Comparison of ENCODE assay signal across 9 mouse cellular contexts in genomic region chr5:122344260-122344659, GRCm38 (mm10). TPM values are rescaled to one million over a fixed set of nuclear protein-coding genes. Genes with fewer than 3 reads are reported as not detected.
DNase-seq lines count a peak whose midpoint lies in the region; ATAC-seq and TF ChIP-seq lines count a peak whose summit lies in the region.
"Had no signal": no experiment of that assay in that cellular context is flagged by ENCODE, and none has a peak within 500 bp of the region (broad histone marks: within the 10 kb centered on the region; RNA-seq: fewer than 3 reads in every experiment).

No protein-coding gene starts in this region.

- whole genome bisulfite sequencing in heart, embryonic 11.5 days (ENCODE audit: insufficient replicate concordance): 9% methylated on average over 5 of the region's 5 CpGs
- 4% methylated on average over 5 of the region's 5 CpGs for WGBS in heart, postnatal 0 days

- H3K27ac ChIP-seq in heart, embryonic 11.5 days (ENCODE audit: low read depth, low read length): no peak overlapping the region
- H3K27ac ChIP-seq in heart, postnatal 0 days (ENCODE audit: low read depth): no peak overlapping the region
- H3K27ac ChIP-seq: midbrain, embryonic 12.5 days had no signal

- no peak overlapping the region for H3K4me2 ChIP-seq in heart, embryonic 11.5 days
- no peak overlapping the region for H3K4me2 ChIP-seq in heart, postnatal 0 days (ENCODE audit: low read depth, low read length)
- H3K4me2 ChIP-seq: midbrain, embryonic 12.5 days had no signal

- no peaks in the 10 kb centered on the region for H3K27me3 ChIP-seq in heart, embryonic 11.5 days (ENCODE audit: control insufficient read depth, insufficient read depth, low read length)
- no peaks in the 10 kb centered on the region for H3K27me3 ChIP-seq in heart, postnatal 0 days (ENCODE audit: control insufficient read depth, insufficient read depth, low read length)
- H3K27me3 ChIP-seq: midbrain, embryonic 12.5 days had no signal

- H3K36me3 ChIP-seq in heart, embryonic 11.5 days (ENCODE audit: control insufficient read depth, insufficient read depth, low read length): no peaks in the 10 kb centered on the region
- H3K36me3 ChIP-seq in heart, postnatal 0 days (replicated peaks; ENCODE audit: control insufficient read depth, insufficient read depth, low read length): no peaks in the 10 kb centered on the region
- H3K36me3 ChIP-seq: midbrain, embryonic 12.5 days had no signal

- no peak overlapping the region for H3K9ac ChIP-seq in heart, embryonic 11.5 days (ENCODE audit: low read depth, low read length)
- H3K9ac ChIP-seq in heart, postnatal 0 days (replicated peaks; ENCODE audit: low read depth, low read length): no peak overlapping the region
- H3K9ac ChIP-seq: midbrain, embryonic 12.5 days had no signal

- H3K4me3 ChIP-seq in heart, embryonic 11.5 days (ENCODE audit: low read depth, low read length): no peak overlapping the region
- no peak overlapping the region for H3K4me3 ChIP-seq in heart, postnatal 0 days (ENCODE audit: low read depth, low read length)
- H3K4me3 ChIP-seq: midbrain, embryonic 12.5 days had no signal

- no peaks in the 10 kb centered on the region for H3K4me1 ChIP-seq in heart, embryonic 11.5 days (ENCODE audit: control insufficient read depth, insufficient read depth, low read length)
- H3K4me1 ChIP-seq in heart, postnatal 0 days (ENCODE audit: control insufficient read depth, insufficient read depth): no peaks in the 10 kb centered on the region
- H3K4me1 ChIP-seq: midbrain, embryonic 12.5 days had no signal

- peaks cover 3% of the 10 kb centered on the region; the same call in 1 of the 2 replicates for H3K9me3 ChIP-seq in heart, embryonic 11.5 days (replicated peaks; ENCODE audit: control insufficient read depth, low read length)
- no peaks in the 10 kb centered on the region for H3K9me3 ChIP-seq in heart, postnatal 0 days (replicated peaks; ENCODE audit: control insufficient read depth, low read length)
- H3K9me3 ChIP-seq: midbrain, embryonic 12.5 days had no signal

- ATAC-seq in heart, embryonic 11.5 days (replicated peaks; ENCODE audit: insufficient number of reproducible peaks, low FRiP score, low TSS enrichment): no peak
- ATAC-seq in heart, postnatal 0 days (ENCODE audit: insufficient read depth, low read depth): peak; percentile 57
- ATAC-seq in megakaryocyte-erythroid progenitor cell, adult 5-6 weeks (replicated peaks; ENCODE audit: low FRiP score, low TSS enrichment, poor library complexity, severe bottlenecking): 0 out of 2 replicates have a peak, but pooled peaks have one; percentile 83

- TF ChIP-seq EP300 in heart, postnatal 0 days (IDR thresholded peaks at IDR 0.05; ENCODE audit: low read depth): no peak

- DNase-seq in heart, adult 18-20 months: peak; percentile 67 to 90
- peak; percentile 78 to 85 for DNase-seq in adrenal gland, adult 18-20 months (ENCODE audit: low spot score in 2 of 2)
- DNase-seq in embryo, embryonic 11 days: peak; percentile 84
- DNase-seq in heart, postnatal 0 days (ENCODE audit: low spot score): peak; percentile 53
- peak; percentile 58 to 76 for DNase-seq in layer of hippocampus, postnatal 14 days (ENCODE audit: low spot score in 2 of 2)
- DNase-seq in spleen, postnatal 10 days (ENCODE audit: low spot score in 2 of 2): peak; percentile 78 to 88

- peak; percentile 89 for TF ChIP-seq CTCF in heart, postnatal 0 days (IDR thresholded peaks at IDR 0.05; ENCODE audit: low read depth)

RNA-seq across cellular contexts. Expression of gene Rad9b, which starts 9.8 kb away (rescaled TPM):
- total RNA-seq in heart, adult 18-20 months (2021): 1 to 10 TPM in 1 of 2 experiments, under 1 TPM in 1; 0.52 to 2.1 TPM
- polyA plus RNA-seq in heart, embryonic 11.5 days (2014; fragmentation: Nextera tagmentation; extraction: Ambion mirVana): 4.5 and 5.0 TPM in 2 replicates
- 1 to 10 TPM; 2.4 TPM for total RNA-seq in adrenal gland, adult 18-20 months (2021)
- total RNA-seq in heart, postnatal 0 days (2014; rRNA removed; ENCODE audit: low replicate concordance): 2.0 and 13.9 TPM in 2 replicates
- polyA plus RNA-seq in heart, postnatal 0 days (2015; fragmentation: Nextera tagmentation; extraction: Ambion mirVana): 7.5 and 8.2 TPM in 2 replicates
- total RNA-seq in layer of hippocampus, postnatal 14 days (2021): 1 to 10 TPM; 3.9 to 4.1 TPM
- total RNA-seq in megakaryocyte-erythroid progenitor cell, adult 5-6 weeks (2014; fragmentation: Nextera tagmentation): 11.4 and 16.2 TPM in 2 replicates
- total RNA-seq in megakaryocyte-erythroid progenitor cell, adult 5-6 weeks (2017): 7.5 and 11.7 TPM in 2 replicates

RNA-seq across cellular contexts. Expression of gene Vps29, which starts 9.9 kb away (rescaled TPM):
- total RNA-seq in heart, adult 18-20 months (2021): 100 to 1,000 TPM in 1 of 2 experiments, 10 to 100 TPM in 1; 99.3 to 111 TPM
- 241 and 245 TPM in 2 replicates for polyA plus RNA-seq in heart, embryonic 11.5 days (2014; fragmentation: Nextera tagmentation; extraction: Ambion mirVana)
- total RNA-seq in adrenal gland, adult 18-20 months (2021): 100 to 1,000 TPM; 150 to 156 TPM
- 84.0 and 92.5 TPM in 2 replicates for total RNA-seq in heart, postnatal 0 days (2014; rRNA removed; ENCODE audit: low replicate concordance)
- 184 and 206 TPM in 2 replicates for polyA plus RNA-seq in heart, postnatal 0 days (2015; fragmentation: Nextera tagmentation; extraction: Ambion mirVana)
- total RNA-seq in layer of hippocampus, postnatal 14 days (2021): 100 to 1,000 TPM; 219 to 224 TPM
- total RNA-seq in megakaryocyte-erythroid progenitor cell, adult 5-6 weeks (2014; fragmentation: Nextera tagmentation): 86.2 and 88.4 TPM in 2 replicates
- 45.5 and 93.0 TPM in 2 replicates for total RNA-seq in megakaryocyte-erythroid progenitor cell, adult 5-6 weeks (2017)

RNA-seq across cellular contexts. Expression of gene Gpn3, which starts 27.4 kb away (rescaled TPM):
- total RNA-seq in heart, adult 18-20 months (2021): 10 to 100 TPM; 31.8 to 33.0 TPM
- polyA plus RNA-seq in heart, embryonic 11.5 days (2014; fragmentation: Nextera tagmentation; extraction: Ambion mirVana): 63.1 and 67.2 TPM in 2 replicates
- 10 to 100 TPM; 29.7 to 34.9 TPM for total RNA-seq in adrenal gland, adult 18-20 months (2021)
- total RNA-seq in heart, postnatal 0 days (2014; rRNA removed; ENCODE audit: low replicate concordance): 28.5 and 50.9 TPM in 2 replicates
- 42.9 and 48.7 TPM in 2 replicates for polyA plus RNA-seq in heart, postnatal 0 days (2015; fragmentation: Nextera tagmentation; extraction: Ambion mirVana)
- 10 to 100 TPM; 26.8 to 27.2 TPM for total RNA-seq in layer of hippocampus, postnatal 14 days (2021)
- total RNA-seq in megakaryocyte-erythroid progenitor cell, adult 5-6 weeks (2014; fragmentation: Nextera tagmentation): 61.2 and 93.3 TPM in 2 replicates
- total RNA-seq in megakaryocyte-erythroid progenitor cell, adult 5-6 weeks (2017): 61.5 and 75.8 TPM in 2 replicates

RNA-seq across cellular contexts. Expression of gene Fam216a, which starts 27.9 kb away (rescaled TPM):
- total RNA-seq in heart, adult 18-20 months (2021): 10 to 100 TPM in 1 of 2 experiments, 1 to 10 TPM in 1; 9.7 to 11.9 TPM
- 67.4 TPM in 2 replicates for polyA plus RNA-seq in heart, embryonic 11.5 days (2014; fragmentation: Nextera tagmentation; extraction: Ambion mirVana)
- total RNA-seq in adrenal gland, adult 18-20 months (2021): 10 to 100 TPM; 22.5 to 31.1 TPM
- 21.8 and 40.7 TPM in 2 replicates for total RNA-seq in heart, postnatal 0 days (2014; rRNA removed; ENCODE audit: low replicate concordance)
- polyA plus RNA-seq in heart, postnatal 0 days (2015; fragmentation: Nextera tagmentation; extraction: Ambion mirVana): 30.5 and 31.8 TPM in 2 replicates
- 10 to 100 TPM; 75.9 to 80.7 TPM for total RNA-seq in layer of hippocampus, postnatal 14 days (2021)
- total RNA-seq in megakaryocyte-erythroid progenitor cell, adult 5-6 weeks (2014; fragmentation: Nextera tagmentation): 33.8 and 37.3 TPM in 2 replicates
- 61.3 and 67.8 TPM in 2 replicates for total RNA-seq in megakaryocyte-erythroid progenitor cell, adult 5-6 weeks (2017)

RNA-seq across cellular contexts. Expression of gene Arpc3, which starts 47.4 kb away (rescaled TPM):
- total RNA-seq in heart, adult 18-20 months (2021): 10 to 100 TPM; 92.8 to 97.7 TPM
- 39.3 and 81.8 TPM in 2 replicates for polyA plus RNA-seq in heart, embryonic 11.5 days (2014; fragmentation: Nextera tagmentation; extraction: Ambion mirVana)
- 100 to 1,000 TPM; 238 to 281 TPM for total RNA-seq in adrenal gland, adult 18-20 months (2021)
- 157 and 179 TPM in 2 replicates for total RNA-seq in heart, postnatal 0 days (2014; rRNA removed; ENCODE audit: low replicate concordance)
- 97.2 and 106 TPM in 2 replicates for polyA plus RNA-seq in heart, postnatal 0 days (2015; fragmentation: Nextera tagmentation; extraction: Ambion mirVana)
- 100 to 1,000 TPM; 300 to 318 TPM for total RNA-seq in layer of hippocampus, postnatal 14 days (2021)
- total RNA-seq in megakaryocyte-erythroid progenitor cell, adult 5-6 weeks (2014; fragmentation: Nextera tagmentation): 195 and 370 TPM in 2 replicates
- 859 and 924 TPM in 2 replicates for total RNA-seq in megakaryocyte-erythroid progenitor cell, adult 5-6 weeks (2017)
